Mouse (Mus musculus) MEL (cell line): ENCODE measurements around the gene Entpd5. TPM values are rescaled to one million over a fixed set of nuclear protein-coding genes. Genes with fewer than 3 reads are reported as not detected.

ENCODE experiments used
- DNase-seq: peaks from one replicate; pipeline ENCODE4 v3.0.0; 2011; ENCODE audit warnings: low read depth, low spot score
- H3K27ac ChIP-seq: 2 replicates; pipeline ENCODE4 v1.5.1; 2012; ENCODE audit warnings: low read depth, mild to moderate bottlenecking, control low read depth, low read length, moderate library complexity; ENCODE audit not compliant: control insufficient read depth
- H3K27me3 ChIP-seq, 2 experiments: fragments of 150-350 bp in 1 of 2; sonication (generic) in 1 of 2; 2 replicates each; pipeline ENCODE4 v1.6.1; 2012; ENCODE audit warnings: low read length in 2 of 2, mild to moderate bottlenecking in 2 of 2, improper control_type of control experiment in 1 of 2, moderate library complexity in 1 of 2; ENCODE audit not compliant: insufficient read depth in 2 of 2, control insufficient read depth in 1 of 2
- H3K36me3 ChIP-seq, 2 experiments: 2 replicates each; pipeline ENCODE4 v1.6.1; 2012 to 2014; ENCODE audit warnings: low read length in 2 of 2, improper control_type of control experiment in 1 of 2, inconsistent platforms in 1 of 2, mild to moderate bottlenecking in 1 of 2; ENCODE audit not compliant: insufficient read depth in 2 of 2, control insufficient read depth in 1 of 2
- H3K4me1 ChIP-seq, 2 experiments: fragments of 150-350 bp in 1 of 2; sonication (generic) in 1 of 2; 2 replicates each; pipeline ENCODE4 v1.6.1; 2012; ENCODE audit warnings: low read length in 2 of 2, improper control_type of control experiment in 1 of 2, mild to moderate bottlenecking in 1 of 2; ENCODE audit not compliant: insufficient read depth in 2 of 2, control insufficient read depth in 1 of 2
- H3K4me3 ChIP-seq, 2 experiments: fragments of 150-350 bp in 1 of 2; sonication (generic) in 1 of 2; 2 replicates each; pipeline ENCODE4 v1.5.1; 2012; ENCODE audit warnings: low read depth in 2 of 2, low read length in 2 of 2, mild to moderate bottlenecking in 2 of 2, moderate library complexity in 2 of 2, control low read depth in 1 of 2, improper control_type of control experiment in 1 of 2; ENCODE audit not compliant: control insufficient read depth in 1 of 2, insufficient read depth in 1 of 2
- H3K79me2 ChIP-seq: 2 replicates; pipeline ENCODE4 v1.6.1; 2012; ENCODE audit warnings: mild to moderate bottlenecking, low read length, moderate library complexity; ENCODE audit not compliant: control insufficient read depth, poor library complexity, insufficient read depth
- H3K9ac ChIP-seq: 2 replicates; pipeline ENCODE4 v1.6.1; 2012; ENCODE audit warnings: low read depth, mild to moderate bottlenecking, control low read depth, low read length, moderate library complexity; ENCODE audit not compliant: control insufficient read depth, poor library complexity, severe bottlenecking
- H3K9me3 ChIP-seq: fragments of 150-350 bp; sonication (generic); replicated peaks from 2 replicates; pipeline ENCODE4 v1.6.1; 2012; ENCODE audit warnings: mild to moderate bottlenecking, low read length, improper control_type of control experiment, moderate library complexity; ENCODE audit not compliant: insufficient read depth
- CHD1 ChIP-seq: IDR thresholded peaks from 2 replicates; pipeline ENCODE4 v1.6.1; 2012; ENCODE audit warnings: low read depth, mild to moderate bottlenecking, inconsistent platforms, low read length, improper control_type of control experiment
- CTCF ChIP-seq, 3 experiments: IDR thresholded peaks in 2 of 3; conservative IDR thresholded peaks in 1 of 3; 2 replicates each; pipeline ENCODE4 v1.5.1; 2011 to 2012; ENCODE audit warnings: low read length in 3 of 3, low read depth in 2 of 3, mild to moderate bottlenecking in 2 of 3, improper control_type of control experiment in 1 of 3, inconsistent platforms in 1 of 3, mixed read lengths in 1 of 3, moderate library complexity in 1 of 3; ENCODE audit not compliant: control insufficient read depth in 1 of 3, insufficient read depth in 1 of 3, poor library complexity in 1 of 3, severe bottlenecking in 1 of 3
- ELF1 ChIP-seq: IDR thresholded peaks from 2 replicates; pipeline ENCODE4 v1.6.1; 2014; ENCODE audit warnings: low read depth, mild to moderate bottlenecking, inconsistent platforms, low read length, improper control_type of control experiment, moderate library complexity
- EP300 ChIP-seq, 2 experiments: IDR thresholded peaks; 2 replicates each; pipeline ENCODE4 v1.6.1; 2011; ENCODE audit warnings: improper control_type of control experiment in 2 of 2, low read length in 2 of 2, low read depth in 1 of 2, mild to moderate bottlenecking in 1 of 2
- ETS1 ChIP-seq: IDR thresholded peaks from 2 replicates; pipeline ENCODE4 v1.6.1; 2012; ENCODE audit warnings: low read depth, mild to moderate bottlenecking, inconsistent platforms, low read length, improper control_type of control experiment, moderate library complexity
- GABPA ChIP-seq: IDR thresholded peaks from 2 replicates; pipeline ENCODE4 v1.6.1; 2012; ENCODE audit warnings: low read depth, mild to moderate bottlenecking, inconsistent platforms, low read length, improper control_type of control experiment, moderate library complexity
- KAT2A ChIP-seq: conservative IDR thresholded peaks from 2 replicates; pipeline ENCODE4 v1.6.1; 2012; ENCODE audit warnings: low read depth, low read length, improper control_type of control experiment, inconsistent platforms
- MAZ ChIP-seq: IDR thresholded peaks from 2 replicates; pipeline ENCODE4 v1.6.1; 2012; ENCODE audit warnings: low read depth, mild to moderate bottlenecking, inconsistent platforms, low read length, improper control_type of control experiment
- MEF2A ChIP-seq: IDR thresholded peaks from 2 replicates; pipeline ENCODE4 v1.6.1; 2014; ENCODE audit warnings: low read depth, mild to moderate bottlenecking, inconsistent platforms, low read length, improper control_type of control experiment; ENCODE audit not compliant: poor library complexity, insufficient replicate concordance, severe bottlenecking; ENCODE audit errors: extremely low read depth
- MYB ChIP-seq: IDR thresholded peaks from 2 replicates; pipeline ENCODE4 v1.6.1; 2011; ENCODE audit warnings: mild to moderate bottlenecking, low read depth, low read length, improper control_type of control experiment
- POLR2A ChIP-seq, 2 experiments: IDR thresholded peaks; 2 replicates each; pipeline ENCODE4 v1.6.1; 2011 to 2012; ENCODE audit warnings: low read length in 2 of 2, mild to moderate bottlenecking in 2 of 2, control low read depth in 1 of 2, improper control_type of control experiment in 1 of 2, low read depth in 1 of 2, moderate library complexity in 1 of 2; ENCODE audit not compliant: control insufficient read depth in 1 of 2, insufficient read depth in 1 of 2, poor library complexity in 1 of 2
- POLR2AphosphoS2 ChIP-seq: IDR thresholded peaks from 2 replicates; pipeline ENCODE4 v1.6.1; 2011; ENCODE audit warnings: low read length, improper control_type of control experiment
- TAL1 ChIP-seq: IDR thresholded peaks from 2 replicates; pipeline ENCODE4 v1.6.1; 2012; ENCODE audit warnings: mild to moderate bottlenecking, inconsistent platforms, low read length, moderate library complexity, mixed read lengths
- TCF12 ChIP-seq: IDR thresholded peaks from 2 replicates; pipeline ENCODE4 v1.6.1; 2014; ENCODE audit warnings: low read depth, mild to moderate bottlenecking, inconsistent platforms, low read length, improper control_type of control experiment, moderate library complexity
- UBTF ChIP-seq: IDR thresholded peaks from 2 replicates; pipeline ENCODE4 v1.6.1; 2012; ENCODE audit warnings: low read depth, mild to moderate bottlenecking, inconsistent platforms, low read length, improper control_type of control experiment, moderate library complexity, borderline replicate concordance; ENCODE audit not compliant: insufficient read depth
- USF1 ChIP-seq: IDR thresholded peaks from 2 replicates; pipeline ENCODE4 v1.6.1; 2014; ENCODE audit warnings: low read depth, mild to moderate bottlenecking, inconsistent platforms, low read length, improper control_type of control experiment, moderate library complexity
- USF2 ChIP-seq, 2 experiments: IDR thresholded peaks; 2 replicates each; pipeline ENCODE4 v1.6.1; 2011 to 2012; ENCODE audit warnings: improper control_type of control experiment in 2 of 2, low read length in 2 of 2, borderline replicate concordance in 1 of 2, inconsistent platforms in 1 of 2, low read depth in 1 of 2, mild to moderate bottlenecking in 1 of 2; ENCODE audit not compliant: insufficient read depth in 1 of 2
- ZKSCAN1 ChIP-seq: IDR thresholded peaks from 2 replicates; pipeline ENCODE4 v1.6.1; 2012; ENCODE audit warnings: low read depth, mild to moderate bottlenecking, inconsistent platforms, low read length, improper control_type of control experiment, moderate library complexity
- polyA plus RNA-seq, 2 experiments: library from polyadenylated mRNA; stranded (reverse) in 1 of 2; unstranded in 1 of 2; fragments of >175 nt in 1 of 2; fragments of >200 nt in 1 of 2; gene quantifications; 2 replicates each; pipeline versions ENCODE4 v1.2.1 to v1.2.4; 2012; ENCODE audit warnings: low replicate concordance in 2 of 2, low read depth in 1 of 2; ENCODE audit not compliant: insufficient read length in 2 of 2, insufficient read depth in 1 of 2, missing spikeins in 1 of 2
- total RNA-seq: library from RNA; depleted of rRNA; stranded (reverse); fragments of 300-350 nt; gene quantifications from 2 replicates; pipeline ENCODE4 v1.2.3, GENCODE M21; 2012

The Entpd5 gene
- total and polyA plus RNA-seq, 3 experiments: 5.7 to 12.8 TPM; not detected in 1

DNA sequence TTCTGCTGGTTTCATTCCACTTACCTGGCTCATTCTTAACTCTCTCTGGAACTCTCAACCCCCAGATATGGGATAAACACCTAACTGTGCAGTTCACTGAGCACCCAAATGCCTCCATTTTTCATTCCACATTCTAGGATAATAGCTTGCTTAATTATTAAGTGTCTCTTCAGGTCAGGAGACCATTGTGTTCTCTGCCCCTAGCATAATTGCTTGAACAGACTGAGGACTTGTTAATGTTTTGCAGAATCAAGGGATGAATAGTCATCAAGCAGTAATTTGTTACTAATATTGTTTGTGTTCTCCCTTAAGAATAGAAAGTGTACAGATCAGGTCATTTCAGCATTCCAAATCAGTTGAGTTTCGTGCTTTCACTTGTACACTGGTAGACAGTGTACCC is 38.6 kb upstream of the Entpd5 start:
- Histone ChIP-seq H3K27me3 (no peaks in the 10 kb centered on the region), H3K4me3 (no peak overlapping the region), H3K27ac (no peak overlapping the region), H3K9ac (no peak overlapping the region), H3K79me2 (peaks cover 6% of the 10 kb centered on the region), H3K36me3 (peaks cover 0 to 4% of the 10 kb centered on the region in 2 experiments; a peak in 2 of 4 replicates), H3K9me3 (no peaks in the 10 kb centered on the region), H3K4me1 (peaks cover under 1 to 3% of the 10 kb centered on the region in 2 experiments; a peak in 3 of 4 replicates)
- TF ChIP-seq TAL1: no peak
- no peak for TF ChIP-seq MAZ
- TF ChIP-seq POLR2AphosphoS2: no peak
- no peak for TF ChIP-seq POLR2A (IDR thresholded peaks at IDR 0.05; ENCODE audit: control insufficient read depth in 1 of 2, insufficient read depth in 1 of 2, low read depth in 1 of 2, low read length in 2 of 2, poor library complexity in 1 of 2)
- no peak for TF ChIP-seq ELF1
- TF ChIP-seq UBTF: no peak
- no peak for TF ChIP-seq EP300 (IDR thresholded peaks at IDR 0.05; ENCODE audit: low read depth in 1 of 2, low read length in 2 of 2)
- TF ChIP-seq CHD1: no peak
- TF ChIP-seq MEF2A: no peak
- no peak for TF ChIP-seq GABPA
- TF ChIP-seq ZKSCAN1: no peak
- TF ChIP-seq USF1: no peak
- TF ChIP-seq MYB: no peak
- no peak for TF ChIP-seq CTCF (IDR thresholded peaks at IDR 0.05 in 2 of 3, conservative IDR thresholded peaks at IDR 0.05 in 1 of 3; ENCODE audit: control insufficient read depth in 1 of 3, insufficient read depth in 1 of 3, low read depth in 2 of 3, low read length in 3 of 3, poor library complexity in 1 of 3, severe bottlenecking in 1 of 3)
- no peak for DNase-seq

DNA sequence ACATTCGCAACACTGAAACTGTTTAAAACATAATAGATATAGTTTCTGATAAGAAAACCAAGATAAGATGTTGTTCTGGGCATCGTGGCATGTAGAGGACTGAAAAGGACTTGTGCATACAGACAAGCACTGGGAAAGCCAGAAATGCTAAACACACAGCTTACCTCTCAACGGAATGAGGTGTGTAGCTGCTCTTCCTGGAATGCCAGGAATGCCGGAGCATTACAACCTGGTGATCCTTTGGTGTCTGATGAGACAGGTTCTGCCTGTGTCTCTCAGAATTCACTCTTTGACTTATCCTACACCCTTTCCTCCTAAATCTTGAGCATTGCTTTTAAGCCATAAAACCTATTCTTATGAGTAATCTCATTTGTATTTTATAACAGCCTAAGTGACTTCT is 33.7 kb upstream of the Entpd5 start:
- no peaks in the 10 kb centered on the region for H3K9me3 ChIP-seq
- peaks cover 0 to 13% of the 10 kb centered on the region in 2 experiments; a peak in 2 of 4 replicates for H3K36me3 ChIP-seq
- TF ChIP-seq TCF12 (no peak), CTCF (IDR thresholded peaks at IDR 0.05 in 2 of 3, conservative IDR thresholded peaks at IDR 0.05 in 1 of 3; ENCODE audit: control insufficient read depth in 1 of 3, insufficient read depth in 1 of 3, low read depth in 2 of 3, low read length in 3 of 3, poor library complexity in 1 of 3, severe bottlenecking in 1 of 3) (no peak), ETS1 (no peak), POLR2A (IDR thresholded peaks at IDR 0.05; ENCODE audit: control insufficient read depth in 1 of 2, insufficient read depth in 1 of 2, low read depth in 1 of 2, low read length in 2 of 2, poor library complexity in 1 of 2) (no peak), KAT2A (no peak), USF2 (IDR thresholded peaks at IDR 0.05; ENCODE audit: borderline replicate concordance in 1 of 2, insufficient read depth in 1 of 2, low read depth in 1 of 2, low read length in 2 of 2) (no peak)
- peaks cover 3 to 6% of the 10 kb centered on the region in 2 experiments for H3K4me1 ChIP-seq
- DNase-seq: no peak
- H3K27ac ChIP-seq: no peak overlapping the region
- no peaks in the 10 kb centered on the region for H3K27me3 ChIP-seq
- H3K79me2 ChIP-seq: no peaks in the 10 kb centered on the region
- no peak overlapping the region for H3K9ac ChIP-seq
- H3K4me3 ChIP-seq: no peak overlapping the region
